Mouse (Mus musculus): Measurements from ENCODE around the gene Fis1.

GRCm38 (mm10) chr5:136937621-136938020 is 15.5 kb upstream of the Fis1 start:
- TF ChIP-seq CTCF (IDR thresholded peaks at IDR 0.05) (no peak), EP300 (IDR thresholded peaks at IDR 0.05) (no peak)

Data from lung, postnatal 0 days (tissue).